Mouse (Mus musculus) forelimb bud, embryonic 11.5 days (tissue): ENCODE measurements around the gene Antxr1.

Source experiments
- DNase-seq: peaks from one replicate; pipeline ENCODE4 v3.0.0-alpha.2; 2012; ENCODE audit warnings: low read depth, low spot score

Antxr1 gene

DNA sequence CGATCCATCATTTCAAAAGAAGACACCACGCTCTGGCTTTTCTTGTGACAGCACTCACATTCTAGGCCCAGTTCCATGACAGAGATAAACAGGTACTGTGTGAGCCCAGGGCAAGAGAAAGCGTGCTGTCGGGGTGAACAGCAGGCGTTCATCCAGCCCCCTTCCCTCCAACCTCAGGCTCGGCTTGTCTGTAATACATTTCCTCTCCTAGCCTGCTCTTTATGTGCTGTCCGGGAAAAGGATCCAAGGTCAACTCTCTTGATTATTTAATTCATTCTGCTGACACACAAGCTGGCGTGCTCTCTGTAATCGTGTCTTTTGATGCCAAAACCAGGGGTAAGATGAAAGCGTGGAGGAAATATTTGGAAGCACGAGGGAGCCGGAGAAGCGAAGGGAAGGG, 192.0 kb downstream of the Antxr1 start:
- DNase-seq = no peak

- DNase-seq = no peak
These were observed 193.4 kb downstream of the Antxr1 start for GRCm38 (mm10) chr6:87142239-87142638.

DNA sequence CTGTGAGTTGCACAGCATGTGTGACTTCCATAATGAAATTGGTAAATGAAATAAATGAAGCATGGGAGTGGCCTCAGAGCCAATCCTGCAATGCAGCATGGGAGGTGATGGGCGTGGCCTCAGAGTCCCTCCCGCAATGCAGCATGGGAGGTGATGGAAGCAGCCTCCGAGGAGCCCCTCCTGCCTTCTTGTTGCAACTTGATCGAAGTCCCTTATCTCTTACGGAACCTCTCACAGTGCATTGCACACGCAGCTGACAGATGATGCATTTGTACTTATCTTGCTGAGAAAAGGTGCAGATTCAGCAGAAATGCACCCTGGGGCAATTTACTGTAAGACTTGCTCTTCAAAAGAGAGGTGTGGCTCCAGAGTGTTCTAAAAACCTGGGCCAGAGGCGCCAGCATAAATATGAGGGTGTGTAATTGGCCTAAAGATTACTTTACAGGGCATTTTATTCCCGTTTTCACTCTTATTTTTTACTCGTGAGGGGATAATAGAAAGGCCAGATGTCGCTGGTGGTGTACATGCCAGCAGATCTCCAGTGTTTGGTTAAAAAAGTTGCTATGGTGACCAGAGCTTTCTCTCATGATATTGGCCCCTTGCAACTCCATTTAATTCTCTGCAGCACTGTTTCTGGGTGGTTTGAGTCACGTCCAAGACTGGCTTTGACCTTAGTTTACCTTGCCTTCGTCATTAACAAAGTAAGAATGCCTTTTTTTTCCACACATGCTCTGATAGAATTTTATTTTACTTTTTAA, 195.6 kb downstream of the Antxr1 start:
- no peak for DNase-seq

GRCm38 (mm10) chr6:87138479-87138878, 197.1 kb downstream of the Antxr1 start:
- DNase-seq = no peak

DNA sequence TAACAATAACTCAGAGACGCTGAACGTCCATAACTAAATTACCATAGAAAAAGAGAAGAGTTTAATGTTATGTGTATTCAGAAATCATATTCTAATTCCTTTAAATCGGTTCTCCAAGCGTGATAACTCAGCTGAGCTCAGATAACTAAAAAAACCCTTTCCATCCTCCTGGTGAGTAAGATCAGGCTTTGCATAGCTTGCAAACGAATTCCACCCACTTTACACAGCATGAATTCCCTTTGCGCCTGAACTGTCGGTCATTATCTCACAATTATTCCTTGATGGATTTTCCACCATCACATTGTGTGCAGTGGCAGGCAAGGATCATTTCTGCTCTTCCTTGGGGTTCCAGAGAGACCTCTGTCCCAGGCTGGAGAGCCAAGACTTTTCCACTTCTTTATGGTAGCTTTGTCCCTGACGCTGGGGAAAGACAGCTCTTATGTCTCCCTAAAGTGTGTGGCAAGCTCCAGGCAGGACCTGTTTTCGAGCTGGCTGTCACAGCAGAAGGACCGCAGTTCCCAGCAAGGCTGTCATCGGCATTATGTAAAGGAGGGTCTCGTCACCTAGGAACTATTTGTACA, 201.6 kb downstream of the Antxr1 start:
- no peak for DNase-seq

- no peak for DNase-seq
These were observed 202.1 kb downstream of the Antxr1 start for GRCm38 (mm10) chr6:87133520-87133919.

- no peak for DNase-seq
These were observed 204.5 kb downstream of the Antxr1 start for GRCm38 (mm10) chr6:87131078-87131477.

DNA sequence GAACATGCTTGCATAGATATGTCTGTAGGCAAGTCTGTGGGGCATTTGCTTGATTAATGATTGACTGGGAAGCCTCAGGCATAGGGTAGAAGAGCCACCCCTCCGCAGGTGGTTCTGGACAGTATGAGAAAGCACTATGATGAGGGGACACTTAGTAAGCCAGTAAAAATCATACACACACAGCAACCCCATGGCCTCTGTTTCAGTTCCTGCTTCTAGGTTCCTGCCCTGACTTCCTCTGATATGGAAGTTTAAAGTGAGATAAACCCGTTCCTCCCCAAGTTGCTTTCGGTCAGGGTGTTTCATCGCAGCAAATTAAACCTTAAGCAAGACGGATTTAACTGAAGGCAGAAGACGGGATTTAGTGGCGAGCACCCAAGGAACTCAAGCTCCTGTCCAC, 205.0 kb downstream of the Antxr1 start:
- DNase-seq = no peak

DNA sequence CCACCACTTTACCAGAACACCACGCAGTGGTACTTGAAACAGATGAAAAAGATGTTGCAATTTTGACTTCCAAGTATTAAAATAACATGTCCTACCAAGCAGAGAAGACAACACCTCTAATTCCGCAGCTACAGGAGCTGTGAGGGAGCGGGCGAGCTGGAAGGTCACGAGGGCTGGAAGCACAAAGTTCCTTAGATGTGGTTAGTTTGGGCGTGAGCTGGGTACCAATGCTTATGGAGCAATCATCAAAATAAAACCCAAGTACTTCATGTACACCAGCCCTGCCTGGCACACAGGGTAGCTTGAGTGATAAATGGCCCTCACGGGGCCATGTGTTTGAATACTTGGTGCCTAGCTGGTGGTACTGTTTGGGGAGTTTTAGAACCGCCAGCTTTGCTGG, 205.8 kb downstream of the Antxr1 start:
- no peak for DNase-seq

DNA sequence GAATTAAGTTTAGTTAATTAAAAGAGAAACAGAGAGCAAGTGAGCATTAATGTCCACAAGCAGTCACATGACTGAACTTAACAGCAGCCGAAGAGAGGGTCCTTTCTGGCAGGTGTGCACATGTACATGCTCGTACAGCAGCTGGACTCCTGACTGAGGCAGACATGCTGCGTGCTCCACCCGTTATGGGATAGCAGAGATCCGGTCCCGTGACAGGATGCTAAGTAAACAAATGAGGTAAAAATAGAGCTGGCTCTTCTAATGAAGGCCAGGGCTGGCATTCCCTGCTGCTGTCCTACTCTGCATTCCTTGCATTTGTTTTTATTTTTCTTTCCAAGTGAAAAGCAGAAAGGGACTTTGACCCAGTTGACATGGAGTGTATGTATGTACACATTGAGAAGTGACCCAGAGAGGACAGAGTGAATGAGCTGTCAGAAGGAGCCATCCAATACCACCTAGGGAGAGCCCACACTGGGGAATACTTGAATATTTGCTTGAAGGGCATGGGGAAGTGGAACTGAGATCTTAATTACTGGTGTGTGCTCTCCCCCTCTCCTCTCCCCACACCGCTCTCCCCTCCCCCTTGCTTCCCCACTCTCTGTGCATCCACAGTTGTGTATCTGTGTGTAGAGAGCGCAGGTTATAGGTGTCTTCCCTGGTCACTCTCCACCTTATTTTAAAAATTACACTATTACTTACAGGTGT, 208.4 kb downstream of the Antxr1 start:
- DNase-seq = no peak

DNA sequence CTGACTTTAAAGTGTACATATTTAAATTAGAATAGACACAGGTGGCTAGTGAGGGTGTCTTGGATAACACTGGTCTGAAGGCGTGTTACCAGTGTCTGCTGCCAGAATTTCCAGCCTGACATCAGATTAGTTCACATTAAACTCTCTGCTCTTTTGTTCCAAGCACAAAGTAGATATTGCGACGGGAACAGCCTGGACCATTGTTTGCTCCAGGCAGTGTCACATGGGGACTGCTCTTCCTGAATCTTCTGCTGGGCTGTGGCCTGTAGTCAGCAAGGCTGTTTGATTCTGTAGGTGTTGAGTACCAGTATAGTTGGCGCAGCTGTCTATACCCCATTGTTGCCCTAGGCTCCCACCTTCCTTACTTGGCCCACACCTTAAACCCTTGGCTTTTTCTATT, 211.6 kb downstream of the Antxr1 start:
- DNase-seq = no peak

DNA sequence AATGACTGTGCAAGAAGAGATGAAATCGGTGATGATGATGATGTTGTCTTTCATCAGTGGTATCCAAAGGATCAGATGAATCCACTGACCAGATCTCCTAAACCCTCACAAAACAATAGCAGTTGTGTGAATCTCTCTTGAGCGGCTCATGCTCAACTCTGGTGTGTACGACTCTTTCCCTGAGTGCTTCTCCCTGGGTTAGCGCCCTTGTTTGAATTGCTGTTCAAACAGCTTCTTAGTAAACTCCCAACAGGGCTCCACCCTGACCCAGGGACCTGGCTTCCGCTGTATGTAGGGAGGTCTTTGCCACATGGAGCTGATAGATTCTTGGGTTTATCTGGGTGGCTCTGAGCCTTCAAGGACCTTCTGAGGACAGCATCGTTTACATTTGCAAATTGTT, 212.2 kb downstream of the Antxr1 start:
- no peak for DNase-seq

GRCm38 (mm10) chr6:87121961-87122360, 213.7 kb downstream of the Antxr1 start:
- DNase-seq = no peak

- no peak for DNase-seq
These were observed 215.0 kb downstream of the Antxr1 start for GRCm38 (mm10) chr6:87120661-87121060.

DNA sequence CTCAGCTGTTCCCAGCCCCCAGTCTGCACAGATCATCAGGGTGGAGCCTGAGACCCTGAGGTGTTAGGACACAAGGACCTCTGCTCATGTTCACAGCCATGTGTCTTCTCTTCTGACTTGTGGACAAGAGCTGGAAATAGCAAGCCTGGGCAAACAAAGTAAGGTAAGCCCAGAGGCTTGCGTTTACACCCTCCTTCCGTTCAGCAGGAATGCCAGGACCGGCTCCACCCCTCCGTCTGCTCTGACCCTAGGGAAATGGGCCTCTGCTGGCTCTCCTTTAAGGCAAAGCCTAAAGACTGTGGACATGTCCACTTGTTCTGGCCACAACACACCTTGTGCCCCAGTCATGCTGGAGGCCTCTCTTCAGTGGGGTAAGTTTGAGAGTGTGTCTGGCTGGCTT, 215.6 kb downstream of the Antxr1 start:
- DNase-seq = no peak

DNA sequence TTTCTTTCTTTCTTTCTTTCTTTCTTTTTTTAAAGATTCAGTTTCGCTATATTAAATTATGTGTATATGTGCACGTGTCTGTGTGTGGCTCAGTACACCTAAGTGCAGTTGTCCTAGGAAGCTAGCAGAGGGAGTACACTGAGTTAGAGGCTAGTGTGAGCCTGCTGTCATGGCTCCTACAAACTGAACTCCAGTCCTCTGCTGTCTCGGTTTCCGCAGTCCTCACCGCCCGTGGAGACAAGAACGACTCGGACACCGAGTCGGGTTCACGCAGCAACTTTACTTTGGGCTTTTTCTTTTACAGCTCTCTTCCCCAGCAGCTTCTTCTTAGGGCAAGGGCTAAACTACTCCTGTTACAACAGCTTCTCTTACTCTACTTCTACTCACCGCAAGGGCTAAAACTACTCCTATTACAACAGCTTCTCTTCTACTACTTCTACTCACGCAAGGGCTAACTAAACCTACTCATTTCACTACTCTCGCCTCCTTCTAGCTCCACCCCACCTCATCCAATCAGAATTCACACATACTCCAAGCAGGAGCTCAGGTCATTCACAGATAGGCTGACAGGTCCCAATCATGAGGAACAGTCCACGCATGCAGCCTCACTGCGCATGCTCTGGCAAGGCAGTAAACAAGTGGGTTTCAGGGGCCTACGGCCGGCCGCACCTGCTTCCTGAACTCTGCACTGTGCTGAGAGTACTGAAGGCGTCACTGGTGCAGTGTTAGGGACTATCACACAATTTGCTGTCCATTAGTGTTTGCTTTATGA, 216.4 kb downstream of the Antxr1 start:
- no peak for DNase-seq

DNA sequence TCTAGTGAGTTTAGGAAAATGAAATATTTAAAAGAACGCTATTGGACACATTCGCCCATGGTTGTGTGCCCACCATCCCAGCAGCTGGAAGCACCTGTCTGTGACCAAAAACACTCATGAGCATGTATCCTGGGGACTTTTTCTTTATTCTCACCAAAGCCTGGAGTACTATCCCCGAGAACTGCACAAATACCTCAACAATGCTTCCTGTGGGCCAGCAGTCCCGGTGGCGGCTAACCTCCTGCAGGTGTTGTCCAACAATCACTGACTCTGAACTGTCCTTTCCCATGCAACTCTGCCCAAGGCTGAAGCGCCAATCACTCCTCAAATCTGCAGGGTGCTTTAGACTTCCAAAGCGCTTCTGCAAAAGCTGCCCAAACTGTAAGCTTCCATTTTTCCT, 219.0 kb downstream of the Antxr1 start:
- no peak for DNase-seq

DNA sequence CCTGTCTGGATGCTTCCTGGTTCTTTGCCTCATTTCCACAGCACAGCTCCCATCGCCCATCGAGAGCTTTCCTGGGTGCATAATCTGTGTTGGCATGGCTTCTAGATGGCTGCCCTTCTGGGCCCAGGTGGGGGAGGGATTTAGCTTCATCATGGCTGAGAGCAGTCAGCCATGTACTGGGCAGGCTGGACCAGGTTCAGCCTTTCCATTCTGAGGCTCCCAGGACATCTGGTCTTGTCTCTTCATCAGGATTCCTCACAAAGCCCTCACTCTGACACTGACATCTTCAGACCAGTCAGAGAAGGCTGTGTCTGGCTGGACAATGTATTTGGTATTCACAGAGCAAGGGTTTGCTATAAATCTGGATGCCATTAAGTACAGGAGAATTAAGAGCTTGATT, 219.6 kb downstream of the Antxr1 start:
- DNase-seq = no peak

DNA sequence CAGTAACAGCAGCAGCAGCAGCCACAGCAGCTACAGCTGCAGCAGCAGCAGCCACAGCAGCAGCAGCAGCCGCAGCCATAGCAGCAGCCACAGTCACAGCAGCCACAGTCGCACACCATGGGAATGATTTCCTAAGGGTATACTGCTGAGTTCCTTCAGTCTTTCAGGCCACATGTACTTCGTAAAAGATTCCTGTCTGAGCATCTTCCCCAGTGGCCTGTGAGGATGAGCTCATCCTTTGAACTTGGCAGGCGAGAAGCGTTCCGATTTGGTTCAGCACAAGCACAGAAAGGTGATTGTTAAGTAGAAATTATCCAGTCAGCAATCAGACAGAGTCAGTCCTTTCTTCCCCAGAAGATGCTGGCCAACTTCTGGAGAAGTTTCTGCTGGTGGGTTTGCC, 223.5 kb downstream of the Antxr1 start:
- DNase-seq = no peak

GRCm38 (mm10) chr6:87111493-87111892, 224.1 kb downstream of the Antxr1 start:
- no peak for DNase-seq

DNA sequence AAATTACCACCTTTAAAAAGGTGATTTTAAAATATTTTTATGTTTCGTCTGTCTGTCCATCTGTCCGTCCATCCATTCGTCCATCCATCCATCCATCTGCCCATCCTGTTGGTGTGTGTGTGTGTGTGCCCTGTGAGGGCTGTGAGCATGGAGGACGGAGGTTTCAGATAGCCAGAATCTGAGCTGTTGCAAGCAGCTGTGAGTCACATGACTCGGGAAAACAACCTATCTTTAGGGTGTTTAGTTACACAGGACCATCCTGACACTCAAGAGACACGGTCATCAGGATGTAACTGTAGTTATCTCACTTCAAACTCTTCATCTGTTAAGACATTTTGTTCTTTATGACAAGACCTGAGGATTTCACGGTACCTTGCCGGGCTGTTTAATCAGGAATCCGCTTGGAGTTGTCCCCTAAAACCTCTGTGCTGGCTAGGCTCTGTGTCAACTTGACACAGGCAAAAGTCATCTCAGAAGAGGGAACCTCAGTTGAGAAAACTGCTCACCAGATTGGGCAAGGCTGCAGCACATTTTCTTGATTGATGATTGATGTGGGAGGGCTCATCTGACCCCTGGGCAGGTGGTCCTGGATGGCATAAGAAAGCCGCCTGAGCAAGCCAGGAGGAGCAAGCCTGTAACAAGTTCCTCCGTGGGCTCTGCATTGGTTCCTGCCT, 231.4 kb downstream of the Antxr1 start, which contains the start of gene D6Ertd527e:
TSS of gene D6Ertd527e (plus strand) at position 624 of the 674 bp plus-strand sequence.
- no peak for DNase-seq

DNA sequence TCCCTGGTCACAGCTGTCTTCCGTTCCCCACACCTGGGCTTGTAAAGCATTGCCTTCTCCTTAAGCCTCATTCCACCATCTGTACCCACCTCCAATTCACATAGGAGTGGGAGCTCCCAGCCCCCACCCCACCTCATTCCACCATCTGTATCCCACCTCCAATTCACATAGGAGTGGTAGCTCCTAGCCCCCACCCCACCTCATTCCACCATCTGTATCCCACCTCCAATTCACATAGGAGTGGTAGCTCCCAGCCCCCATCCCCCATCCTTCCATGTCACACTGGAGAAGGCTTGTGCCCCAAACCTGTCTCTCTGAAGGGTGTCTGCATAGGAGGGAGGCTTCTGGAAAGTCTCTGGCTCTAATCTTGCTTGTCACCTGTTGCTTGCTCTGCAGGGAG, 232.3 kb downstream of the Antxr1 start:
- DNase-seq = peak; percentile 31
